Mouse (Mus musculus) lung, embryonic 16.5 days (tissue): ENCODE data around the gene F930015N05Rik. TPM values are rescaled to one million over a fixed set of nuclear protein-coding genes. Genes with fewer than 3 reads are reported as not detected.

Experiments used
- ATAC-seq: fragments of 200-750 bp; cut with Nextera tagmentation; 2 replicates; pipeline ENCODE4 v1.8.0; 2017; ENCODE audit warnings: low read depth, mild to moderate bottlenecking, moderate library complexity
- H3K27ac ChIP-seq: fragments of 300-500 bp; sonication (generic); 2 replicates; pipeline ENCODE4 v1.5.1; 2014; ENCODE audit warnings: mild to moderate bottlenecking, control low read depth, low read length
- H3K27me3 ChIP-seq: fragments of 300-500 bp; sonication (generic); 2 replicates; pipeline ENCODE4 v1.6.1; 2014; ENCODE audit warnings: low read depth, low read length, mixed read lengths; ENCODE audit not compliant: control insufficient read depth, insufficient read depth
- H3K36me3 ChIP-seq: fragments of 300-500 bp; sonication (generic); 2 replicates; pipeline ENCODE4 v1.6.1; 2014; ENCODE audit warnings: low read length; ENCODE audit not compliant: control insufficient read depth, insufficient read depth
- H3K4me1 ChIP-seq: fragments of 300-500 bp; sonication (generic); replicated peaks from 2 replicates; pipeline ENCODE4 v1.6.1; 2014; ENCODE audit warnings: low read length, mixed read lengths; ENCODE audit not compliant: control insufficient read depth, insufficient read depth
- H3K4me2 ChIP-seq: fragments of 300-500 bp; sonication (generic); 2 replicates; pipeline ENCODE4 v1.6.1; 2014; ENCODE audit warnings: low read depth, low read length, control low read depth
- H3K4me3 ChIP-seq: fragments of 300-500 bp; sonication (generic); 2 replicates; pipeline ENCODE4 v1.5.1; 2014; ENCODE audit warnings: mild to moderate bottlenecking, low read length, control low read depth
- H3K9ac ChIP-seq: fragments of 300-500 bp; sonication (generic); 2 replicates; pipeline ENCODE4 v1.6.1; 2014; ENCODE audit warnings: low read length, control low read depth
- H3K9me3 ChIP-seq: fragments of 300-500 bp; sonication (generic); 2 replicates; pipeline ENCODE4 v1.6.1; 2016; ENCODE audit warnings: low read length; ENCODE audit not compliant: control insufficient read depth
- WGBS: fragments of 180-500 bp; shearing (Covaris S2); extraction: QIAGEN DNeasy Blood & Tissue Kit; methylation state at CpG from one replicate; pipeline ENCODE4 v1.1.7; 2014; 5-methylcytosine and 5-hydroxymethylcytosine counted together
- polyA plus RNA-seq: library from polyadenylated mRNA; unstranded; fragments of >200 nt; fragmentation: Nextera tagmentation; extraction: Ambion mirVana; gene quantifications from 2 replicates; pipeline ENCODE4 v1.2.1, GENCODE M21; 2015

The F930015N05Rik gene
- polyA plus RNA-seq, 1 experiment from 2014 or later, result 0.11 TPM

- no peak for ATAC-seq
- peaks cover 5% of the 10 kb centered on the region for H3K27me3 ChIP-seq
- no peaks in the 10 kb centered on the region for H3K36me3 ChIP-seq
- H3K27ac ChIP-seq, result no peak overlapping the region
- H3K4me1 ChIP-seq, result no peaks in the 10 kb centered on the region; the same call in 1 of the 2 replicates
- H3K9me3 ChIP-seq, result no peaks in the 10 kb centered on the region
- H3K4me2 ChIP-seq, result peak overlapping the region; percentile 30
- 0 out of 2 replicates have a peak overlapping the region, but pooled peaks have one; percentile 3 for H3K4me3 ChIP-seq
- H3K9ac ChIP-seq, result no peak overlapping the region
- WGBS, result 8% methylated on average over 8 of the region's 8 CpGs
These were observed 5.7 kb upstream of the F930015N05Rik start for GRCm38 (mm10) chr11:64442119-64442518.

GRCm38 (mm10) chr11:64438909-64439308, 2.5 kb upstream of the F930015N05Rik start:
- no peak overlapping the region for H3K4me2 ChIP-seq
- no peaks in the 10 kb centered on the region for H3K36me3 ChIP-seq
- peaks cover 17% of the 10 kb centered on the region for H3K27me3 ChIP-seq
- no peak for ATAC-seq
- no peaks in the 10 kb centered on the region for H3K9me3 ChIP-seq
- 40% methylated on average over 3 of the region's 3 CpGs for WGBS
- H3K27ac ChIP-seq, result no peak overlapping the region
- peaks cover 10% of the 10 kb centered on the region for H3K4me1 ChIP-seq
- no peak overlapping the region for H3K4me3 ChIP-seq
- no peak overlapping the region for H3K9ac ChIP-seq

- Histone ChIP-seq H3K36me3 (no peaks in the 10 kb centered on the region), H3K4me2 (no peak overlapping the region), H3K9me3 (no peaks in the 10 kb centered on the region), H3K27ac (no peak overlapping the region), H3K4me3 (no peak overlapping the region), H3K27me3 (peaks cover 19% of the 10 kb centered on the region), H3K4me1 (peaks cover 10% of the 10 kb centered on the region), H3K9ac (no peak overlapping the region)
- 86% methylated on average over 3 of the region's 3 CpGs for WGBS
- no peak for ATAC-seq
These were observed 1.3 kb upstream of the F930015N05Rik start for GRCm38 (mm10) chr11:64437721-64438120.

- peak overlapping the region; percentile 98 for H3K4me2 ChIP-seq
- H3K27ac ChIP-seq, result no peak overlapping the region
- H3K36me3 ChIP-seq, result no peaks in the 10 kb centered on the region
- no peaks in the 10 kb centered on the region for H3K9me3 ChIP-seq
- 0 out of 2 replicates have a peak overlapping the region, but pooled peaks have one; percentile 72 for H3K9ac ChIP-seq
- no peak for ATAC-seq
- WGBS, result 39% methylated on average over 5 of the region's 5 CpGs
- peak overlapping the region; percentile 49 for H3K4me3 ChIP-seq
- H3K27me3 ChIP-seq, result peaks cover 22% of the 10 kb centered on the region
- H3K4me1 ChIP-seq, result peaks cover 10% of the 10 kb centered on the region
These were observed 392 bp upstream of the F930015N05Rik start for GRCm38 (mm10) chr11:64436791-64437298.

GRCm38 (mm10) chr11:64435546-64436411, 674 bp downstream of the F930015N05Rik start:
- H3K27ac ChIP-seq, result peak overlapping the region; percentile 8; the same call in 1 of the 2 replicates

GRCm38 (mm10) chr11:64434611-64435545, 1.6 kb downstream of the F930015N05Rik start, which contains the start of gene Hs3st3a1:
TSS of gene Hs3st3a1 (plus strand) at chr11:64435332.
- 0% methylated on average over 36 of the region's 36 CpGs for WGBS
- H3K4me2 ChIP-seq, result peak within 1 kb of the TSS; percentile 98
- H3K4me1 ChIP-seq, result peaks cover 10% of the 10 kb centered on the region
- peak within 1 kb of the TSS; percentile 72 for H3K9ac ChIP-seq
- H3K9me3 ChIP-seq, result no peaks in the 10 kb centered on the region
- peak within 1 kb of the TSS; percentile 8; the same call in 1 of the 2 replicates for H3K27ac ChIP-seq
- no peaks in the 10 kb centered on the region for H3K36me3 ChIP-seq
- peaks cover 22% of the 10 kb centered on the region for H3K27me3 ChIP-seq
- peak within 1 kb of the TSS; percentile 49 for H3K4me3 ChIP-seq
- peak; percentile 90 for ATAC-seq

More at GRCm38 (mm10) chr11:64435546-64436411, 674 bp downstream of the F930015N05Rik start:
- peak; percentile 64 for ATAC-seq
- Histone ChIP-seq H3K9me3 (no peaks in the 10 kb centered on the region), H3K4me3 (peak overlapping the region; percentile 49), H3K4me2 (peak overlapping the region; percentile 98), H3K4me1 (peaks cover 10% of the 10 kb centered on the region), H3K36me3 (no peaks in the 10 kb centered on the region), H3K27me3 (peaks cover 22% of the 10 kb centered on the region), H3K9ac (peak overlapping the region; percentile 72)
- WGBS, result under 1% methylated on average over 80 of the region's 81 CpGs

- 48% methylated on average over 1 of the region's 1 CpGs for WGBS
- no peaks in the 10 kb centered on the region for H3K4me1 ChIP-seq
- no peak overlapping the region for H3K4me3 ChIP-seq
- no peak for ATAC-seq
- no peaks in the 10 kb centered on the region for H3K9me3 ChIP-seq
- H3K9ac ChIP-seq, result no peak overlapping the region
- no peak overlapping the region for H3K4me2 ChIP-seq
- no peak overlapping the region for H3K27ac ChIP-seq
- no peaks in the 10 kb centered on the region for H3K27me3 ChIP-seq
- H3K36me3 ChIP-seq, result no peaks in the 10 kb centered on the region
These were observed 17.5 kb downstream of the F930015N05Rik start for GRCm38 (mm10) chr11:64418969-64419368.

GRCm38 (mm10) chr11:64400534-64401093, 35.8 kb downstream of the F930015N05Rik start:
- Histone ChIP-seq H3K4me3 (no peak overlapping the region), H3K9ac (no peak overlapping the region), H3K27ac (no peak overlapping the region), H3K9me3 (no peaks in the 10 kb centered on the region), H3K36me3 (no peaks in the 10 kb centered on the region), H3K4me2 (no peak overlapping the region), H3K27me3 (no peaks in the 10 kb centered on the region), H3K4me1 (no peaks in the 10 kb centered on the region)
- no peak for ATAC-seq
- WGBS, result 66% methylated on average over 6 of the region's 6 CpGs
